Mouse (Mus musculus) CD4-positive helper T cell, adult 2 months (primary cell): Measurements from ENCODE around the gene Cyyr1.
"Not testable (repeated sequence)": the region's sequence is repeated elsewhere in the genome, so short reads cannot be mapped to it uniquely, and the experiment has no call there.

Experiments
- DNase-seq: peaks from one replicate; pipeline ENCODE4 v3.0.0-alpha.2; 2012; ENCODE audit warnings: low read depth, missing footprints, low spot score

The Cyyr1 gene

DNA sequence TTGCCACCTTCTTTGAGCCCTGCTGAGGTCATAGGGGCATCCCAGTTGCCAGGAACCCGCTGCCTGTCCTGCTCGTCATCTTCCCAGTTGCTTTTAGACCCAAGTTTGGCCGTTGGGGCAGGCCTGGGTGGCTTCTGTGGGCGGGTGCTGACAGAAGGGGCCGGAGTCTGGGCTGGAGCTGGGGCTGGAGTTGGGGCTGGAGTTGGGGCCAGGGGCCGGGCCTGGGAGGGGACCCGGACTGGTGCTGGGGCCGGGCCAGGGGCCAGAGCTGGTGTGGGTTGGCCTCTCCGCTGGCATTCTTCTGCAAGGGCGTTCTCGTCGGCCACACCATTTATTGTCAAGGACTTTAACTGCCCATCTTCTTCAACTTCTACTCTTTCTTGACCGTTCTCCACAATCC, at the start of gene Cyyr1:
Cyyr1 (minus strand) TSS at position 101 of the 400 bp plus-strand sequence.
- not testable (repeated sequence) for DNase-seq

DNA sequence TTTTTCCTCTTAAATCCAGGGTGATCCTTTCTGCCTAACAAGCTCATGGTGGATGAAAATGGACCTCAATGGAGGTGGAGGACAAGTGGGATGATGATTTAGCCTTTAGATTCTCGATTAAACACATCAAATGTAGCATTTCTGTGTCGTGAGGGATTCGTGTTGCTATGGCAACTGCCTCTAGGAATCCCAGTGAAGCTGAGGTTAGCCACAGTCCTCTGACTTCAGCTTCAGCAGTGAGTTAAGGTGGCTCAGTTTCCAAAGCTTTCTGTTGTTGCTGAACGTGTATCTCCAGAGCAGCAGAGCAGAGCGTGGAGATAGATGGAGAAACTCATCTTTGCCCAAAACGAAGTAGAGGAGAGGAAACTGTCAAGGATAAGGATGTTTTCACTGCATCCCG, 35.6 kb upstream of the Cyyr1 start:
- no peak for DNase-seq

- DNase-seq = no peak
Observed at GRCm38 (mm10) chr16:85587573-85588226, 34.5 kb upstream of the Cyyr1 start.

DNA sequence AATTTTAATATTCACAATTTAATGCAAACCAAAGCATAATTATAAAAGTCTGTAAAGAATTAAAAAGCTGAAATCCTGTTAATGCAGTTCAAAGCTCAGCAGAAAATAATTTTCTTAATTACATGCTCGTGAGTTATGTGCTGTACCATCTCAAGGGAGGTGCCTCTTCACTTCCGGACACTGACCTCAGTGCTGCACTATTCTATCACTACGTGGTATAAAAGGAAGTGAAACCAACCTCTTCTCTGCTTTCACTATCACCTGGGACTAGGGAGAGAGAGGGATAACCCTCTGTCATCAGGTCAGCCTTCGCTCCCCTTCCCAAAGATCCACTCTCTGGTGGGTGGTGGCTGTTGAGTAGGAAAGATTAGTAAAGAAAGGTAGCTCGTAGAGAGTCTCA, 13.3 kb upstream of the Cyyr1 start:
- no peak for DNase-seq

- no peak for DNase-seq
Observed at GRCm38 (mm10) chr16:85553838-85554237, 641 bp upstream of the Cyyr1 start.

DNA sequence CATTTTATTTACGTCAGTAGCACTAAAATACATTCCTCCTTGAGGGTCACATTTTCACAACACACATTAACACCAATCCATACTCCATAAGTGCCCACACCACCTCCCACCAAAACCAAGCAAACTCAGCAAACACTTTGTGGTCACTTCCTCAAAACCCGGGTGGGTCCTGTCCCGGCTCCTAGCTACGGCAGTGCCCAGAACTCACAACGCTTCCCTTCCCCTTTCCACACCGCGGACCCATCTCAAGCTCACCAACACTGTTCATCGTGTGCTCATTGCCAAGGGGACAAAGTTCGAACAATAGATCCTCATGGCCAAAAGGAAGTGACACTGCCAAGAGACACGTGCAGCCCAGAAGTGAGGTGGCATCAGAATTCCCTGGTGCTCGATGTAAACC, 1.2 kb downstream of the Cyyr1 start:
- not testable (repeated sequence) for DNase-seq

- no peak for DNase-seq
Observed at GRCm38 (mm10) chr16:85549971-85550567, 3.1 kb downstream of the Cyyr1 start.

DNA sequence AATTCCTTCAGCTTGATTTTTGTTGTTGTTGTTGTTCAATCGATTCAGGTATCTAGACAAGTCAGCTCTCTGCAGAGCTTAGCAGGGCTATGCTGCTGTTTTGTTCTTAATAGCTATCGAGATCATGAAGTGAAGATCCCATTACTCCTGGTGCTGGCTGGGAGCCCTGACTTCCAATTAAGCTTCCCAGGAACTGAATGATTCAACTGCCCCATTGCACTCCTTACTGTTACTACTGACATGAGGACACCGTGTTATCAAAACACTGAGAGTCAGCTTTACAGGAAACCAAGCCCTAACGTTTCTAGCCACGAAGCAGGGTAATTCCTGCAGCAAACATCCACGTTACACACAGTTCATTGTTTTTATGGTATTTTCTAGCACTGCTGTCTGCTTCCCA, 6.7 kb downstream of the Cyyr1 start:
- DNase-seq = no peak

DNA sequence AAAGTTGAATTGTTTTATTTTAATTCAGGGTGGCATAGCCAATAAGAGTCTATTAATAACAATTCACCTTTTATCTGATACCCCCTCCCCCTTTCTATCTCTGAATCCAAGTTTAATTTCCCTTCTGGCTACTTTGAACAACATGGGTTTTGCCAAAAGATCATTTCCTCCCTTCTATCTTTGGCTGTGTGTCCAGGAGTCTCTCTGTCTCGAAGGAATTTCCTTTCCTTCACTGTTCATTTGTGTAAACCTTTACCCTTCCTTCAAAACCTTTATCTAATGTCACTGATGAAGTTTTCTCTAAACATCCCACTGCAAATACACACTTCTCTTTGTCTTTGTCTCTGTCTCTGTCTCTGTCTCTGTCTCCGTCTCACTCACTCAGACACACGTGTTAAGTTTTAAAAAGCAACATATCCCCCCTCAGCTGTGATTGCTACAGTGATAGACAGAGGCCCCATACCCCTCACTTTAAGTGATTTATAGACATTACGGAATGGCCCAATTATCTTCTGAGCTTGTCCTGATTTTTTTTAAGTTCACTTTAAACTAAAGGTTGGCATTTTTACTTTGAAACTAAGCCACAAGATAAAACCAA, 11.4 kb downstream of the Cyyr1 start:
- DNase-seq = no peak

- DNase-seq = no peak
Observed at GRCm38 (mm10) chr16:85541023-85541422, 12.2 kb downstream of the Cyyr1 start.

GRCm38 (mm10) chr16:85538367-85538766, 14.8 kb downstream of the Cyyr1 start:
- DNase-seq = no peak

DNA sequence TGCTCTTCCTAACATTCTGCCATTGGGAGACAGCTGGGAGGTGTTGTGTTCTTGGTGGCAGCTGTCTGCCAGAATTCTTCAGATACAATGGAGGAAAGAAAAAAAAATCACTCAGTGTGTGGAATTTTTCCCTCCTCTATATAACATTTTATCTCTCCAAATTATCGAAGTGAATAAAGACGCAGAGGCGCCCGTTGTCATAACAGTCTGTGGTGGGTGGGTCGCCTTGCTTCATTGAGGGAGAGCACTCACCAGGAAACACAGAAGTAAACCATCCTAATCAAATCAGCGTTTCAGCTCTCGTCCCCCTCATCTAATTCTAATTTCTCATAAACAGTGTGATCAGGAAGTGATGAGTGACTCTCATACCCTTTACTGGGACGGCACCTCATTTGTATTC, 17.1 kb downstream of the Cyyr1 start:
- DNase-seq = no peak

GRCm38 (mm10) chr16:85527743-85528620, 25.2 kb downstream of the Cyyr1 start:
- DNase-seq = no peak

DNA sequence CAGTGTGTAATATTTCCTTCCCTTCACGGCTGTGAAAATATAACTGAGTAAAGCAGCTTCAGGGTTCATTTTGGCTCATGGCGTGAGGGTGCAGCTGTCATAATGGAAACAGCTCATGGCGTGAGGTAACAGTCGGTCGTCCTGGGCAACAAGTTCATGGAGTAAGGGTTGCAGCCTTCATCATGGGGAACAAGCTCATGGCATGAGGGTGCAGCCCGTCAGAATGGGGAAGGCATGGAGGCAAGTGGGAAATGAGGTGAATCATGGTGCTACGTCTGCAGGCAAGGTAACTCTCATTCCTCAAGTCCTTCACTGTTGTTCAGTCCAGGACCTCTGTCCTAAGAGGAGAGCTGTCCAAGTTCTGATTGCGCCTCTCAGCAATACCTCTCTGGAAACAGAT, 28.6 kb downstream of the Cyyr1 start:
- DNase-seq = no peak

- no peak for DNase-seq
Observed at GRCm38 (mm10) chr16:85507264-85507663, 45.9 kb downstream of the Cyyr1 start.

DNA sequence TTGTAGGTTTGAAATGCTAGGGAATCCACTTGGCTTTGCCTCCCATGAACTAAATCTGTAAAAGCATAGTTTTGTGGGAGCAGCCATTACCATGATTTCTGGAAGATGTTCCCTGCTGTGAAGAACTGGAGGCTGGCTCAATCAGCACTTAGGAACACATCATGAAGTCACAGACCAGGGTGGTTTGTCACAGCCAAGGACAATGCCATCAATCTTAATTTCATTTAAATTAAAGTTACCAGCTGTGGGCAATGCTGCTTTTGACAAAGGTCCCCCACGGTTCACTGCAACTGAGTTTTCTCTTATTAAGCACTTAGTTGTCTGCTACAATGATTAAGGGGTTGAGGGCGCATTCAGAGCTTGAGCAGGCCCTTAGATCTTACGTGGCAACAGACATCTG, 48.1 kb downstream of the Cyyr1 start:
- no peak for DNase-seq

GRCm38 (mm10) chr16:85503416-85503815, 49.8 kb downstream of the Cyyr1 start:
- DNase-seq = no peak

- DNase-seq = no peak
Observed at GRCm38 (mm10) chr16:85495837-85496236, 57.4 kb downstream of the Cyyr1 start.

GRCm38 (mm10) chr16:85488105-85488607, 65.0 kb downstream of the Cyyr1 start:
- DNase-seq = no peak

GRCm38 (mm10) chr16:85487266-85487665, 65.9 kb downstream of the Cyyr1 start:
- DNase-seq = no peak

DNA sequence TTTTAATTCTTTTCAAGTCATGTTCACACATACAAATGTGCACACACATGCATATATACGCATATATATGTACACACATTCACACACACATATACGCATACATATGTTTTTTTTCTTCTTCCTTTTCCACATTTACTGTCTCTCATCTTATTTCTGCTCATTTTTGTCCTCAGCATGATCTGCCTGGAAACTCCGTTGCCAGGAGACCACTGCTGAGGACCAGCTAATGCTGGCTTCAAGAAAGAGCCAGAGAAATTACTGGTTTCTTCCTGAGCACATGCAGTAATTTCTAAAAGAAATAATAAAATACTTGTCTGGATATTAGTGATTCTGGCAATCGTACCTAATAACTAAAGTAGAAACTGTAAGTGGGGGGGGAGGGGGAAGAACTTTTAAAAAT, 68.6 kb downstream of the Cyyr1 start:
- no peak for DNase-seq

- no peak for DNase-seq
Observed at GRCm38 (mm10) chr16:85474552-85475071, 78.6 kb downstream of the Cyyr1 start.
